Mouse (Mus musculus) kidney, postnatal 25 days (tissue): ENCODE data around the gene Tlr2.

Experiments
- DNase-seq, 2 experiments: peaks; one replicate each; pipeline ENCODE4 v3.0.0; 2021; ENCODE audit warnings: mixed read lengths in 2 of 2

The Tlr2 gene

DNA sequence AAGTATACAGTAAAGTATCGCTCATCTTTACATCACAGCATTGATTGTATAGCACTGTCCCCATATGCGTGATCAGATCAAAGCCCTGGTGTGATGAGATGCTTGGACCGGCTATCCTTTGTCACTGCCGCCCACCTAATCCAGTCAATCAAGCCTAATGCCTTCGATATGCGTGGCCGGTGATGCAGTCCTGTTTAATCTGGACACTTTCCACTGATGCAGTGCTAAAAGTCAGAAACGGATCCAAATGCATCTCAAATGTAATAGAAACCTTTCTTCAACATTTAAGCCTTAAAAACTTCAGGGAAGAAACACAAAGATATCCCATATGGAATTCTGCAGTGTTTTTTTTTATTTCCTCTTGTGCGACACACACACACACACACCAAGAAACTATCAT lies 13.9 kb downstream of the Tlr2 start:
- DNase-seq = no peak

DNA sequence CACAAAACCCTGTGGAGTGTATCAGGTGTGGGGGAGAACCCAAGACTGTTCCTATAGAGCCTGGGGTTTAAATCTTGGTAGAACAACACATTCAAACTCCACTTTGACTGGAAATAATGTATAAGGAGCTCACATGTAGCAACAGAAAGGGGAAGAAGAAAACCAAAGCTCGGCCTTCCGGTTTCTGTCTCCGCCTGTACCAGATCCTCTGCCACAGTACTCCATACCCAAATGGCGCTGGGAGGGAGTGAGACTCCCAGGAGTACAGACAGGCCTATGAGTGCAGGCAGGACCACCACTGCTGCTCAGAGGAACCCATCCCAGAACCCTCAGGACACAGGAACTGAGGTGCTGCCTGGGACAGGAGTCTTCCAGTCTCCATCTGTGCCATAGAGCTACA lies 17.8 kb downstream of the Tlr2 start:
- DNase-seq = no peak

DNA sequence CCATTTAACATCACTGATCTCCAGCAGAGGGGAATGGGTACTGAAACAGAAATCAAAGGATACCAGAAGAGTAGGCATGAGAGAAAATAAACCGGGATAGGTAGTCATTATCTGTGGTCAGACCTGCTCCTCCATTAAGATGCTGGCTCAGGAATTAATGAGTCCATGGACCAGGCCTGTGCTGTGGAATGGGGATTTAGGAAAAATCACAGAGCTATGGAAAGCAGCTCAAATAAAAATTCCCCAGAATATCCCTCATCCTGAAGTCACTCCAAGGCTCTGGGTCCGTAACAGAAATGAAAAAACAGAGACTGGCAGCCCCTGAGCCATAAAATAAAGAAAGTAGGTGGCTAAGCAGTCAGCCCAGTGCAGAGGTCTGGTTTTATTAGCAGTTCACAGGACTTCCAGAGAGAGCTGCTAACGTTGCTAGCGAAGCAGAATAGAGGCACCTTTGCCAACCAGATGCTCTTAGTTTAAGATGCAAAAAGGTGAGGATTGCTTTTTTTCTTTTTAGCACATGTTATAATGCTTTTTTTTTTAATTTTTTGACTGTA lies 25.1 kb downstream of the Tlr2 start:
- DNase-seq = no peak

DNA sequence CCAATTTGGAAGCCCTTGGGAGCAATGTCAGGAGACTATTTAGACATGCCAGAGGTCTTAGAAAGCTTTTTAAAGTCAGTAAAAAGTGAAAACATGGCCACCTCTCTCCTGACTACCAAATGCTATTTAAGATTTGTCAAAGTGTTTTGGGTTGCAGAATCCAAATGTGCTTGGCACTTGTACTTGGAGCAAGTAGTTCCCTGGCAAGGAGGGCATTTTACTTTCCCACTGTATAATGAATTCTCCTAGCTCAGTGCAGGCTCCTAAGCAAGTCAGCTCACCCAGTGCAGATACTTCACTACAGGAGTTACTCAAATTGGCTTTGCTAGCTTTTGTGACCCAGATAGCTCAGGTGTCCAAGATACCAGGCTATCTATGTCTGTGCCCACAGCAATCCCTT lies 28.7 kb downstream of the Tlr2 start:
- no peak for DNase-seq

DNA sequence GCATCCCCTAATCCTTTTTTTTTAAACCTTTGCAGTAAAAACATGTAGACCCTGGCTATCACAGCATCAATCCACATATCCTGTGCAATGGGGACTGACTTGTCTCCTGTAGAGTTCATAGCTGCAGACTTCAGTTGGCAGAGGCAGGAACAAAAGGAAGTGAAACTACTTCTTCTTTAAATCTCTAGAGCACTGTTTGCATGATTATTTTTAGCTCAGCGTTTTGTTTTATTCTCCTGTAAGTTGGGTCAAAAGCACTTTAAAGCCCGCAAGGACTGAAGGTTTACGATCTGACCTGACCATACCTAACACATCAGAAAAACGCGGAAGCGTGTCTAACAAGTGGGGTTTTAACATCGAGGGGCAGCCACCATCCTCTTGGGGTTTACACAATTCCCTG lies 29.6 kb downstream of the Tlr2 start:
- no peak for DNase-seq

DNA sequence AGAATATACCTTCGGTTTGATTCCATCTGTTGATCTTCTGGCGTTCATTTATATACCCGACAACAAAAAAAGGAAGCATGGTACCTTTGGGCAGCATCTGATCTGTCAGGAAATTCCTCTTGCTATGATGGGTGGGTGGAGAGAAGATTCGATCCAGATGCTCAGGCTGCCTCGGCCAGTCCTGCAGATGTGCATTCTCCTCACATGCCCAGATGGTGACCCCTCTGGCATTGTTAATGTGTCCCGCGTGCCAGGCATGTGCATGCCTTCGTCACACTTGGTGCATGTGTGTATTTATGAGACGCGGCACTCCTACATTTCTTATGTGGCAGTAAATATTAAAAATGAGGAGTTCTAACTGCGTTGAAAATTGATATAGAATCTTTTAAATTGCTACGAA lies 33.1 kb downstream of the Tlr2 start:
- DNase-seq = no peak

DNA sequence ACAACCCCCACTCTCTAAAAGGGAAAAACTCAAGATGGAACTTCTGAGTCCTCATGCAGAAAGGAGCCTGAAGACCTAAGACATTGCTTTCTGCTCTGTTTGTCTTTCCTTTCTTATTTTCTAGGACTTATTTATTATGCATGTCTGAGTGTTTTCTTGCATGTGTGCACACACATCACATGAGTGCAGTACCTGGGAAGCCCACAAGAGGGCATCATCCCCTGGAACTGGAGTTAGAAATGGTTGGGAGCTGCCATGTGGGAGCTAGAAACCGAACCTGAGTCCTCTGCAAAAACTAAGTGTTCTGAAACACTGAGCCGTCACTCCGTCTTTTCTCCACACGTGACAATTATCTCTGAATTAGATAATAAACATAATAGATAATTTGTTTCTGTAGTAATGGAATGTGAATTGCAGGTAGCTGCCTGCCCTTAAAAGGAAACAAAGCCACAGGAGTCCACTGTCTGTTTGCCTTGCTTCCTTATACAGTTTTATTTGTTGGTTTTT lies 39.9 kb downstream of the Tlr2 start:
- no peak for DNase-seq

DNA sequence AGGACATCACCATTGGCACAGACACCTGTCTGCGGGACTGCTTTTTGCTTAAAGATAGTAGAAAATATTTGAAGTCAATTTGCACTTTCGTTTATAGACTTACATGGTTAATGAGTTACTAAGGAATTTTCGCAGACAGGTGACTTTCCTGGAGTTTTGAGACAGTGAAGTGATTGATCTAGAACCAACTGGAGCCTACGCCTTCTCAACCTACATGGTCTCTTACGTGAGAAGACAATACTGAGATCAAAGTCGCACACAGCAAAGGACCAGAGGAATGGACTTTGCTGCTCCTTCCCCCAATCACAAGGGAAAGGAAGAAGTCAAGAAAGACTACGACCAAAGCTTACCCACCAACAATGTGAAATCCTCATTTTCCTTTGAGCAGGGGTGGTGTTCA lies 42.1 kb downstream of the Tlr2 start:
- no peak for DNase-seq

DNA sequence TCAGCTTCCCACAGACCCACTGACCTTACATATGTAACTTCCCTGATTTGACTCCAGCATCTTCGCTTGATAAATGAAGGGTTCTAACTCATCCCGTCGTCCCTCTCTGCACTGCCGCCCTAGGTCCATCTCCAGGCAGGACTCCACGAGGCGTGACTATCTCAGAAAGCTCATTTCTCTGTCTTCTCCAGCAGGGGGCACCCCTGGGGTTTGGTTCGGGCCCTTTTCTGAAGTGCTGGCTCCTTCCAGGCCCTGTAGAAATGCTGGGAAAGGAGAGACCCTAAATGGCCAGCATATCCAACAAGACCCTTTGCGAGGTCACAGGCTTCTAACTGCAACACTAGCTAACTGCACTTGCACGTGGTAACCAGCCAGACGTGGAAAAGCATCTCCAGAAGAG lies 43.7 kb downstream of the Tlr2 start:
- DNase-seq = peak; percentile 33 to 45

DNA sequence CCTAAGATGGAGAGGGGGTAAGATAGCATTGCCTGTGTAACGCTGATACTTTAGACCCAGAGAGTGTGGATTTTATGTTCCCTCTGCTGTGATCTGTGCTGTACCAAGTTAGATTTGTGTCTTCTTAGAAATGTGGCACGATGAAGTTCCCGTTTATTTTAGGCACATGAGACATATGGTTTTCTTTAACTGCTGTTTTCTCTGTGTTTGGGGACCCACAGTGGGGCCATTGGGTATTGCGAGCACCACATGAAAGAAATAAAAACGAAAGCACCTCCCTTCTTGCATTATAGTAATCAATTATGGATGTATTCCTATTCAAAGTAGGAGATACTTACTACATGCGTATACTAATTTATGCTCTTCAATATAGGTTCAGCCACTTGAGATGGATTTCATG lies 44.5 kb downstream of the Tlr2 start:
- DNase-seq = no peak

DNA sequence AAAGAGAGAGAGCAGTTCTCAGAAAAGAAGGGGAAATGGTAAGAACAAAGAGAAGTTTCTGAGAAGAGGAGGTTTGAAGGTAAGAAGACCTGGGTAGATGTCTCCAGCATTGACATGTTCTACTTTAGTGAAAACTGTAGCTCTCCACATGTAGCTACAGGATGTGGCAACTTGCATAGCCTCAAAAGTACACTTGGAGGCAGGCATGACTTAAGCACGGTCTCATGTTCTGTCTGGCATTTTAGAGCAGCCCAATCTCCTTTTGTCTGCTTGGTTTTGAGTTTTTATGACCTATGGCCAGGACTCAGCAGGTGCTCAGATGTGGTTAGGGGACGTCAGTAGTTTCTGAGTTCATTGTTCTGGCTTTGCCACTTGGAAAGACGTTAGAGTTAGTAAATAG lies 50.1 kb downstream of the Tlr2 start:
- no peak for DNase-seq

DNA sequence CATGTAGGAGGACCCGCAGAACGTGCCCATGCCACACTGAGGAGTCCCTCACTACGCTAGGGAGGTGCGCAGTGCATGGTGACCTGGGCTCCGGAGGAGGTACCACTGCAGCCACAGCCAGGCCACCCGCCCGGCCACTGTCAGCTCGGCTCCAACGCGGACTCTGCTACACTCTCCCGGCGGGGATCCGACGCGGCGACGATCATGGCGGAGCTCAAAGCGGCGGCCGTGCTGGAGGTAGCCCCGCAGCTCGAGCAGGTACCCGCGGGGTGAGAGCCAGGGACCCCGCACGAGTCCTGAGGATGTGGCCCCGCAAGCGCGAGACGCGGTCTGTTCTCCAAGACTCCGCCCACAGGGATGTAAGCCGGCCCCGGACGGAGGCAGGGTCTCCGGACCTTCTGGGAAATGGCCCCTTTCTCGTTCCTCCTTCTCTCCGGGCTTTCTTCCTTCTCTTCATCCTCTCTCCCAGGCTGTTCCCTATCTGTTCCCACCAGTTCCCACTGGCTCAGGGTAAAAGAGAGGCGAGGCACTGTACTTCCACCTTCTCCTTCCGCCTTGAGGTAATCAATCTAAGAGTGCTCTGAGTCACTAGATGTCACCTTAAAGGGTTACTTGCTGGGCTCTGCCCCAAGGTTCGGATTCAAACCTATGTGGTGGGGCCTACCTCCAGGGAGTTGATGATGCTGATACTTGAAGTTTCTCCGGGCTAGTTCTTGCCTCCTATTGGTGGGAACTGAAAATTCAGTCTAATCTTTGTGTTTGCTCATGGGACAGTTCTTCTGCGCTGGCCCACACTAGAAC lies 51.7 kb downstream of the Tlr2 start:
- no peak for DNase-seq

DNA sequence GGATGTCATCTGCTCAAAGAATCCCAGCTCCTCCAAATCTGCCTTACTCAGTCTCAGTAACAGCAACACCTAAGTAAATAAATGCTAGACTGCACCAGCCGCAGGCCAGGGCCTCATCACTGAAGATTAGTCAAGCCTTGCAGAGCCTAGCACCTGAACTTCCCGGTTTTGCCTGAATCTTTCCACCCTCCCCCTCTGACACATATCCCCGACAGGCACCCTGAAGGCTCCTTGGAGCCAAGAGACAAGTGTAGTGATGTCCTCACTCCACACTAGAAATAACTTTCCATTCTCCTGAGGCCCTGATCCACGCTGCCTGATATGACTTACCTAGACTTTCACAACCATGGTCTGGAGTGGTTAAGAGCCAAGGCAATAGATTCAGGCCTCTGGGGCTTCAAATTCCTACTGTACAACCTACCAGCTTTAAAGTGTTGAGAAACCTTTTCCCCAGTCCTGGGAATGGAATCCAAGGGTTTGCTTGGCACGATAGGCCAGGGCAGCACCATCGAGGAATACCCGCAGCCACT lies 53.7 kb downstream of the Tlr2 start:
- no peak for DNase-seq

DNA sequence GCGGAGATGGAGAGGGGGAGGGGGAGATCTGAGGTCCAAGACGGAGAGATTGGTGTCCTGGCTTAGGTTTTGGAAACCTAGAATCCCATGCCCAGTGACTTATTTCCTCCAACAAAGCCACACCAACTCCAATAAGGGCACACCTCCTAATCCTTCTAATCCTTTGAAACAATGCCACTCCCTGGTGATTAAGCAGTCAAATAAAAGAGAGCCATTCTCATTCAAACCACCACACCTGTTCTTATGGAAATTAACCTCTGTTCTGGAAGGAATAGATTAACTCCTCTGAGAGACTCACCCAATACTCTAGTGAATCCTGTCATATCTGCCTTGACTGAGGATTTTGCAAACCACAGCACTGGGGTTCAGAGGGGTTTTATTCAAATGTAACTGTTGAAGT lies 54.5 kb downstream of the Tlr2 start:
- DNase-seq = no peak
